In the genomic region with DNA sequence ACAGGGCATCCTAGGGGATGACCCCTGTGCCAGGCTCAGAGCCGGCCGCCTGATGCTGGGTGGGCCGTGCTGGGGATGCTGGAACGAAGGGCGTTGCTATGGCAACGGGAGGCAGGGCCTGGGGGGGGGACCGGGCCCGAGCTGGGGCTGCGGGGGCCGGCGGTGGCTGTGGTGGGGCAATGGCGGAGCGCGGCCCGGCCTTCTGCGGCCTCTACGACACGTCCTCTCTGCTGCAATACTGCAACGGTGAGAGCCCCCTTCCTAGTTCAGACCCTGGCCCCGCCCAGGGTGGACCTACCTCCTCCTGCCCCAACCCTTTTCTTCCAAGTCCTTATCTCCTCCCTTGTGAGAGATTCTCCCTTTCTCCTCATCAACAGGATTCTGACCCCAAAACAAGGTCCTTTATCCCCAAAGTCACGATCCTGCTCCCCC, we compare ENCODE assay signal across 9 mouse cellular contexts. TPM values are rescaled to one million over a fixed set of nuclear protein-coding genes. Genes with fewer than 3 reads are reported as not detected.
DNase-seq lines count a peak whose midpoint lies in the region; ATAC-seq and TF ChIP-seq lines count a peak whose summit lies in the region.
"Had no signal": no experiment of that assay in that cellular context is flagged by ENCODE, and none has a peak within 500 bp of the region (broad histone marks: within the 10 kb centered on the region; RNA-seq: fewer than 3 reads in every experiment).

No protein-coding gene starts in this region.

- peaks cover 63% of the 10 kb centered on the region for H3K27me3 ChIP-seq in heart, embryonic 13.5 days (replicated peaks)
- H3K27me3 ChIP-seq in E14TG2a.4 (ENCODE audit: insufficient read depth, low read length) = peaks cover 26% of the 10 kb centered on the region
- H3K27me3 ChIP-seq in forebrain, embryonic 14.5 days (replicated peaks; ENCODE audit: control insufficient read depth, insufficient read depth, low read length) = peaks cover 25% of the 10 kb centered on the region
- peaks cover 78% of the 10 kb centered on the region for H3K27me3 ChIP-seq in limb, embryonic 13.5 days

- peak overlapping the region; percentile 51 for H3K4me2 ChIP-seq in heart, embryonic 13.5 days
- peak overlapping the region; percentile 63 for H3K4me2 ChIP-seq in forebrain, embryonic 14.5 days (ENCODE audit: low read length)
- H3K4me2 ChIP-seq in limb, embryonic 13.5 days (replicated peaks) = peak overlapping the region; percentile 60

- 8% methylated on average over 21 of the region's 21 CpGs for WGBS in heart, embryonic 13.5 days
- WGBS in forebrain, embryonic 14.5 days = 2% methylated on average over 14 of the region's 21 CpGs
- 4% methylated on average over 21 of the region's 21 CpGs for WGBS in limb, embryonic 13.5 days

- H3K4me1 ChIP-seq in heart, embryonic 13.5 days = peaks cover 55% of the 10 kb centered on the region
- H3K4me1 ChIP-seq in E14TG2a.4 (replicated peaks; ENCODE audit: low read depth, low read length) = peaks cover 69% of the 10 kb centered on the region
- H3K4me1 ChIP-seq in forebrain, embryonic 14.5 days (ENCODE audit: control insufficient read depth, insufficient read depth, low read length) = peaks cover 23% of the 10 kb centered on the region; the same call in 1 of the 2 replicates
- H3K4me1 ChIP-seq in limb, embryonic 13.5 days = peaks cover 25% of the 10 kb centered on the region

- H3K36me3 ChIP-seq in heart, embryonic 13.5 days = no peaks in the 10 kb centered on the region
- no peaks in the 10 kb centered on the region for H3K36me3 ChIP-seq in E14TG2a.4 (ENCODE audit: insufficient read depth, low read length)
- H3K36me3 ChIP-seq in forebrain, embryonic 14.5 days (ENCODE audit: control insufficient read depth, insufficient read depth, low read length) = 0 out of 2 replicates have a peak, but pooled peaks cover 3% of the 10 kb centered on the region
- no peaks in the 10 kb centered on the region for H3K36me3 ChIP-seq in limb, embryonic 13.5 days

- TF ChIP-seq CTCF in E14TG2a.4 (conservative IDR thresholded peaks at IDR 0.05; ENCODE audit: low read length) = no peak

- H3K27ac ChIP-seq in heart, embryonic 13.5 days (replicated peaks) = no peak overlapping the region
- peak overlapping the region; percentile 52; the same call in 1 of the 2 replicates for H3K27ac ChIP-seq in forebrain, embryonic 14.5 days (ENCODE audit: low read depth, low read length)
- H3K27ac ChIP-seq in limb, embryonic 13.5 days = no peak overlapping the region

- no peak for DNase-seq in heart, adult 8-10 months (ENCODE audit: low spot score)
- no peak for DNase-seq in forebrain, embryonic 14.5 days (ENCODE audit: low spot score)
- DNase-seq in gastrocnemius, postnatal 4 days (ENCODE audit: low spot score in 2 of 2) = no peak
- no peak for DNase-seq in lung, postnatal 36 days
- DNase-seq: heart, postnatal 4 days had no signal

- peak overlapping the region; percentile 34 for H3K4me3 ChIP-seq in heart, embryonic 13.5 days
- H3K4me3 ChIP-seq in E14TG2a.4 (replicated peaks; ENCODE audit: low read length) = peak overlapping the region; percentile 77
- peak overlapping the region; percentile 62 for H3K4me3 ChIP-seq in forebrain, embryonic 14.5 days (ENCODE audit: low read depth, low read length)
- H3K4me3 ChIP-seq in limb, embryonic 13.5 days = peak overlapping the region; percentile 37

- 0 out of 2 replicates have a peak, but pooled peaks cover 6% of the 10 kb centered on the region for H3K9me3 ChIP-seq in heart, embryonic 13.5 days
- H3K9me3 ChIP-seq in E14TG2a.4 (ENCODE audit: low read length) = no peaks in the 10 kb centered on the region
- no peaks in the 10 kb centered on the region for H3K9me3 ChIP-seq in forebrain, embryonic 14.5 days (replicated peaks; ENCODE audit: control insufficient read depth, low read length)
- peaks cover 7% of the 10 kb centered on the region for H3K9me3 ChIP-seq in limb, embryonic 13.5 days

- no peak for ATAC-seq in heart, embryonic 13.5 days (ENCODE audit: extremely low read depth, insufficient number of reproducible peaks, low FRiP score, low TSS enrichment)
- ATAC-seq in forebrain, embryonic 14.5 days = peak; percentile 27
- ATAC-seq in limb, embryonic 13.5 days (ENCODE audit: low FRiP score, low read depth) = no peak
- no peak for ATAC-seq in megakaryocyte progenitor cell, adult 5-6 weeks (replicated peaks; ENCODE audit: poor library complexity)

- peak overlapping the region; percentile 47; the same call in 1 of the 2 replicates for H3K9ac ChIP-seq in heart, embryonic 13.5 days
- peak overlapping the region; percentile 74 for H3K9ac ChIP-seq in forebrain, embryonic 14.5 days (ENCODE audit: low read length)
- peak overlapping the region; percentile 55 for H3K9ac ChIP-seq in limb, embryonic 13.5 days

RNA-seq across cellular contexts. Expression of a gene that starts 0.3 kb away (rescaled TPM):
- polyA plus RNA-seq in heart, embryonic 13.5 days (2015; fragmentation: Nextera tagmentation; extraction: Ambion mirVana) = 15.8 and 20.6 TPM in 2 replicates
- 10 to 100 TPM; 32.0 to 45.7 (median 35.7) TPM for total RNA-seq in heart, adult 8-10 months (2022)
- polyA plus RNA-seq in forebrain, embryonic 14.5 days (2014; fragmentation: Nextera tagmentation; extraction: Ambion mirVana) = 3.4 TPM in 2 replicates
- polyA plus RNA-seq in limb, embryonic 13.5 days (2015; fragmentation: Nextera tagmentation; extraction: Ambion mirVana) = 5.2 and 5.5 TPM in 2 replicates
- total RNA-seq in megakaryocyte progenitor cell, adult 5-6 weeks (2015) = 4.3 and 5.5 TPM in 2 replicates
- total RNA-seq in megakaryocyte progenitor cell, adult 5-6 weeks (2017) = 8.0 and 15.1 TPM in 2 replicates
- 10 to 100 TPM; 17.0 to 18.1 TPM for total RNA-seq in gastrocnemius, postnatal 4 days (2021)

RNA-seq across cellular contexts. Expression of a gene that starts 10.6 kb away (rescaled TPM):
- polyA plus RNA-seq in heart, embryonic 13.5 days (2015; fragmentation: Nextera tagmentation; extraction: Ambion mirVana) = 9.9 and 14.6 TPM in 2 replicates
- under 1 TPM; 0.09 to 0.29 (median 0.26) TPM for total RNA-seq in heart, adult 8-10 months (2022)
- 4.8 and 8.2 TPM in 2 replicates for polyA plus RNA-seq in forebrain, embryonic 14.5 days (2014; fragmentation: Nextera tagmentation; extraction: Ambion mirVana)
- 0.29 and 0.41 TPM in 2 replicates for polyA plus RNA-seq in limb, embryonic 13.5 days (2015; fragmentation: Nextera tagmentation; extraction: Ambion mirVana)
- total RNA-seq in megakaryocyte progenitor cell, adult 5-6 weeks (2015) = not detected in 2 replicates
- total RNA-seq in megakaryocyte progenitor cell, adult 5-6 weeks (2017) = not detected in 2 replicates
- total RNA-seq in gastrocnemius, postnatal 4 days (2021) = under 1 TPM; 0.13 to 0.15 TPM

RNA-seq across cellular contexts. Expression of a gene that starts 27.0 kb away (rescaled TPM):
- 107 and 113 TPM in 2 replicates for polyA plus RNA-seq in heart, embryonic 13.5 days (2015; fragmentation: Nextera tagmentation; extraction: Ambion mirVana)
- 10 to 100 TPM; 63.5 to 76.4 (median 68.8) TPM for total RNA-seq in heart, adult 8-10 months (2022)
- 141 and 155 TPM in 2 replicates for polyA plus RNA-seq in forebrain, embryonic 14.5 days (2014; fragmentation: Nextera tagmentation; extraction: Ambion mirVana)
- polyA plus RNA-seq in limb, embryonic 13.5 days (2015; fragmentation: Nextera tagmentation; extraction: Ambion mirVana) = 146 and 149 TPM in 2 replicates
- 106 and 117 TPM in 2 replicates for total RNA-seq in megakaryocyte progenitor cell, adult 5-6 weeks (2015)
- total RNA-seq in megakaryocyte progenitor cell, adult 5-6 weeks (2017) = 78.6 and 83.9 TPM in 2 replicates
- 100 to 1,000 TPM in 1 of 2 experiments, 10 to 100 TPM in 1; 85.4 to 103 TPM for total RNA-seq in gastrocnemius, postnatal 4 days (2021)

RNA-seq across cellular contexts. Expression of a gene that starts 27.4 kb away (rescaled TPM):
- polyA plus RNA-seq in heart, embryonic 13.5 days (2015; fragmentation: Nextera tagmentation; extraction: Ambion mirVana) = 9.5 and 9.7 TPM in 2 replicates
- 1 to 10 TPM; 4.1 to 4.7 (median 4.5) TPM for total RNA-seq in heart, adult 8-10 months (2022)
- 11.1 and 14.0 TPM in 2 replicates for polyA plus RNA-seq in forebrain, embryonic 14.5 days (2014; fragmentation: Nextera tagmentation; extraction: Ambion mirVana)
- 17.1 and 18.1 TPM in 2 replicates for polyA plus RNA-seq in limb, embryonic 13.5 days (2015; fragmentation: Nextera tagmentation; extraction: Ambion mirVana)
- total RNA-seq in megakaryocyte progenitor cell, adult 5-6 weeks (2015) = 6.5 and 6.9 TPM in 2 replicates
- total RNA-seq in megakaryocyte progenitor cell, adult 5-6 weeks (2017) = 3.4 and 5.6 TPM in 2 replicates
- 1 to 10 TPM; 7.7 to 8.8 TPM for total RNA-seq in gastrocnemius, postnatal 4 days (2021)

RNA-seq across cellular contexts. Expression of a gene that starts 35.8 kb away (rescaled TPM):
- 1.7 and 1.8 TPM in 2 replicates for polyA plus RNA-seq in heart, embryonic 13.5 days (2015; fragmentation: Nextera tagmentation; extraction: Ambion mirVana)
- total RNA-seq in heart, adult 8-10 months (2022) = 1 to 10 TPM; 3.3 to 8.5 (median 7.4) TPM
- 1.8 and 2.3 TPM in 2 replicates for polyA plus RNA-seq in forebrain, embryonic 14.5 days (2014; fragmentation: Nextera tagmentation; extraction: Ambion mirVana)
- 4.6 and 6.2 TPM in 2 replicates for polyA plus RNA-seq in limb, embryonic 13.5 days (2015; fragmentation: Nextera tagmentation; extraction: Ambion mirVana)
- 0.12 TPM in 1 of 2 replicates, not detected in the other for total RNA-seq in megakaryocyte progenitor cell, adult 5-6 weeks (2015)
- not detected in 2 replicates for total RNA-seq in megakaryocyte progenitor cell, adult 5-6 weeks (2017)
- total RNA-seq in gastrocnemius, postnatal 4 days (2021) = 1 to 10 TPM; 2.2 to 2.7 TPM
